Mouse (Mus musculus) myocyte (in vitro differentiated cells): ENCODE measurements around the gene Zfp472.

ENCODE experiments used
- MYOD1 ChIP-seq, 3 experiments: IDR thresholded peaks; one replicate each; pipeline ENCODE4 v1.6.1; 2011; ENCODE audit warnings: control low read depth in 2 of 3, low read depth in 2 of 3, mild to moderate bottlenecking in 2 of 3, moderate library complexity in 1 of 3; ENCODE audit not compliant: insufficient read length in 2 of 3, control insufficient read depth in 1 of 3
- TCF12 ChIP-seq: IDR thresholded peaks from one replicate; pipeline ENCODE4 v1.6.1; 2011; ENCODE audit warnings: mild to moderate bottlenecking, control low read depth; ENCODE audit not compliant: poor library complexity, insufficient read depth, severe bottlenecking

DNA sequence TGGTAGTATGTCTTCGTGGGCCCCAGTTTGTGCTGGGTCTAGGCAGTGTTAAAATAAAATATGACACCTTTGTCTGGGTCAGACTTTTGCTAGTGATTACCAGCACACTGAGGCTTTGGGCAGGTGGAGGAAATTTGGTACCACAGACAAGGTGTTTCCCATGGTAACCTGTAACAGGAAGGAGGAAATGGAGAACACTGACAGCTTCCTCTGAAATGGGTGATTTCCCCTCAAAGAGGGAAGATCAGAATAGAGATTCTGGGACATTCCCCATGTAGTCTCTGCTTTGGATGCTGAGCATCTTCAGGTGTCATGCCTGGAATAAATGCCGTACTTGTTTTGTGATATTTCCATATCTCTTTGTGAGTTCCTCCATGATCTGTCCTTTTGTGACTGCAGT, 32.9 kb downstream of the Zfp472 start:
- no peak for TF ChIP-seq TCF12
- no peak for TF ChIP-seq MYOD1 (IDR thresholded peaks at IDR 0.05; ENCODE audit: control insufficient read depth in 1 of 3, insufficient read length in 2 of 3, low read depth in 2 of 3)
